Mouse (Mus musculus) lung, postnatal 0 days (tissue): ENCODE data around the gene Klhl42. TPM values are rescaled to one million over a fixed set of nuclear protein-coding genes. Genes with fewer than 3 reads are reported as not detected.

Experiments used
- ATAC-seq: fragments of 200-750 bp; cut with Nextera tagmentation; 2 replicates; pipeline ENCODE4 v1.8.0; 2017; ENCODE audit warnings: moderate library complexity
- DNase-seq: peaks from one replicate; pipeline ENCODE4 v3.0.0-alpha.2; 2016; ENCODE audit warnings: low spot score
- H3K27ac ChIP-seq: fragments of 300-500 bp; sonication (generic); 2 replicates; pipeline ENCODE4 v1.5.1; 2014; ENCODE audit warnings: antibody characterized with exemption, mild to moderate bottlenecking, low read length, mixed read lengths
- H3K27me3 ChIP-seq: fragments of 300-500 bp; sonication (generic); replicated peaks from 2 replicates; pipeline ENCODE4 v1.6.1; 2014; ENCODE audit warnings: low read length, mixed read lengths; ENCODE audit not compliant: insufficient read depth
- H3K36me3 ChIP-seq: fragments of 300-500 bp; sonication (generic); 2 replicates; pipeline ENCODE4 v1.6.1; 2014; ENCODE audit warnings: low read length, mixed read lengths; ENCODE audit not compliant: insufficient read depth
- H3K4me1 ChIP-seq: fragments of 300-500 bp; sonication (generic); 2 replicates; pipeline ENCODE4 v1.6.1; 2014; ENCODE audit warnings: antibody characterized with exemption, low read depth, low read length, mixed read lengths; ENCODE audit not compliant: insufficient read depth
- H3K4me2 ChIP-seq: fragments of 300-500 bp; sonication (generic); replicated peaks from 2 replicates; pipeline ENCODE4 v1.6.1; 2014; ENCODE audit warnings: low read depth, mild to moderate bottlenecking, low read length, moderate library complexity, mixed read lengths
- H3K4me3 ChIP-seq: fragments of 300-500 bp; sonication (generic); 2 replicates; pipeline ENCODE4 v1.5.1; 2014; ENCODE audit warnings: low read depth, low read length
- H3K9ac ChIP-seq: fragments of 300-500 bp; sonication (generic); replicated peaks from 2 replicates; pipeline ENCODE4 v1.6.1; 2014; ENCODE audit warnings: low read depth, mild to moderate bottlenecking
- H3K9me3 ChIP-seq: fragments of 300-500 bp; sonication (generic); 2 replicates; pipeline ENCODE4 v1.6.1; 2016; ENCODE audit warnings: low read length, mixed read lengths
- CTCF ChIP-seq: IDR thresholded peaks from 2 replicates; pipeline ENCODE4 v1.5.1; 2016; ENCODE audit warnings: antibody characterized with exemption, mild to moderate bottlenecking
- EP300 ChIP-seq: IDR thresholded peaks from 2 replicates; pipeline ENCODE4 v1.6.1; 2016; ENCODE audit warnings: antibody characterized with exemption, mild to moderate bottlenecking, control low read depth
- WGBS: fragments of 180-500 bp; shearing (Covaris S2); extraction: QIAGEN DNeasy Blood & Tissue Kit; methylation state at CpG from one replicate; pipeline ENCODE4 v1.1.7; 2014; 5-methylcytosine and 5-hydroxymethylcytosine counted together
- polyA plus RNA-seq: library from polyadenylated mRNA; unstranded; fragments of >200 nt; fragmentation: Nextera tagmentation; extraction: Ambion mirVana; gene quantifications from 2 replicates; pipeline ENCODE4 v1.2.1, GENCODE M21; 2015

Klhl42 gene
- polyA plus RNA-seq, 1 experiment from 2014 or later, result 3.9 TPM

DNA sequence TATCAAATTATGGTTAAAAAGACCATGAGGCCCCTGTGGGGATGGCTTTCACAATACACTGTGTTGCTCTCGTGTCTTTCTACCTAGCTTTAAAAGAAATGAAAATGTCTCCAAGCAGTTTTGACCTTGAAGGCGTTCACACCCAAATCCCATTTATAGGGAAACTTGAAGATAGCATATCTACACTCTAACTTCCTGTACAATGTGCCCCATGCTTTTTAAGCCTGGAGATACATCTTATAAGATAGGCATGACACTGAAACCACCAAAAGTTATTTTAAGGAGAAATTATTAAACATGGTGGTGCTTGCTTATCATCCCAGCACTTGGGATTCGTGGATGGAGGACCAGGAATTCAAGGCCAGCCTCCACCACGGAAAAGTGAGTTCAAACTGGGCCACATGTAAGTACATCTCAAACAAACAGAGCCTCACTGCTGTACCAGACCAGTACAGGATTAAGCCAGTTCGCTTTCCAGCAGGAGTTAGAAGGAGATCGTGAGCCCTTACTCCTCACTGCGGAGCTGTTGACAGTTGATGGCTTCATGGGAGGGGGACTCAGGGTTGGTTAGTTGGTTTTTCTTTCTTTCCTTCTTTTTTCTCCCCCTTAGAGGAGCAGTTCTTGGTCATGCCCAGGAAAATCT, 5.7 kb upstream of the Klhl42 start:
- Histone ChIP-seq H3K27ac (no peak overlapping the region), H3K4me2 (no peak overlapping the region), H3K9me3 (no peaks in the 10 kb centered on the region), H3K9ac (no peak overlapping the region), H3K27me3 (0 out of 2 replicates have a peak, but pooled peaks cover 2% of the 10 kb centered on the region), H3K4me1 (no peaks in the 10 kb centered on the region), H3K36me3 (no peaks in the 10 kb centered on the region), H3K4me3 (no peak overlapping the region)
- 56% methylated on average over 7 of the region's 7 CpGs for WGBS
- ATAC-seq (no peak), DNase-seq (no peak)
- TF ChIP-seq CTCF, result no peak
- TF ChIP-seq EP300, result no peak

DNA sequence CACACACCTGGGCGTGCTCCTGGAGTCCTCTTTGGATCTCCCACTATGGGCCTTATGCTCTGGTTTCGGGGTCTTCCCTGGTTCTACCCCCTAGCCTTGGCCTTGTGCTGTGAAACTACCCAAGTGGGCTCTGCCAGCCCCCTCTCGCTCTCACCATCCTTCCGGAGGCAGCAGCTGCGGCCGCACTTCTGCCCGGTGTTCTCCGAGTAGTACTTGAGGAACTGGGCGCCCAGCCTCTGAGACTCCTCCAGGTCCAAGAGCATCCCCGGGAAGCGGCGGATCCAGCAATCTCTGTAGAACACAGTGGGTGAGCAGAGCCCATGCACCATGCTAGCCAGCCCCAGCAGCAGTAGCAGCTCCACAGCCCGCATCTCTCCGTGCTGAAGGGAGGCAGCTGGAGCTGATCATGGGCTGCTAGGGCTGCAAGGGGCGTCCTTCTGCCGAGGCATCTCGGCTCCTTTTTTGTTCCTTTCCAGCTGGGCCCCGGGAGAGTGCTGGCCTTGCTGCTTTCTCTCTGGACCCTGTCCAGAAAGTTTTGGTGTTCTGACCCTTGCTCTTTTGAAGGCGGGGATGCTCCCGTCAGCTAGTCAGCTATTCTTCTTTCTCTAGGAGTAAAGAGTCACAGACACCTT, 4.5 kb upstream of the Klhl42 start, which contains the start of gene Mansc4:
Gene Mansc4 (minus strand): TSS at position 439 of the 632 bp plus-strand sequence.
- Histone ChIP-seq H3K9me3 (no peaks in the 10 kb centered on the region), H3K4me3 (peak within 1 kb of the TSS; percentile 5; the same call in 1 of the 2 replicates), H3K27me3 (0 out of 2 replicates have a peak, but pooled peaks cover 2% of the 10 kb centered on the region), H3K9ac (no peak within 1 kb of the TSS), H3K4me2 (peak within 1 kb of the TSS; percentile 37), H3K27ac (no peak within 1 kb of the TSS), H3K36me3 (no peaks in the 10 kb centered on the region), H3K4me1 (no peaks in the 10 kb centered on the region; the same call in 1 of the 2 replicates)
- peak; percentile 73 for DNase-seq
- no peak for TF ChIP-seq EP300
- no peak for TF ChIP-seq CTCF
- peak; percentile 39 for ATAC-seq
- 6% methylated on average over 18 of the region's 20 CpGs for WGBS

DNA sequence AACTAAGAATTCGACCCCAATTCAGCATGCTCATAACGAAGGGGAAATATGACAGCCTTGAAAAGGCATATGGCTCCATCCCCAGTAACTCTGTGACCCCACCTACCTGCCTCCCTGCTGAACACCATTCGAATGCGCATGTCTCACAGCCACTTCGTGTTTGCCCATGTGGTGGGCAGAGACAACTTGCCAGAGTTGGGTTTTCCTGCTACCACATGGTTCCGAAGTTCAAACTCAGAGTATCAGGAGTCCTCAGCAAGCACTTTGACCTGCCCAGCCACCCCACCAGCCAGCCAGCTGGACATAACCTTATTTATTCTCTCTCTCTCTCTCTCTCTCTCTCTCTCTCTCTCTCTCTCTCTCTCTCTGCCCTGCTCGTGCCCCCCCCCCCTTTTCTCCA, 3.4 kb upstream of the Klhl42 start:
- H3K9me3 ChIP-seq, result no peaks in the 10 kb centered on the region
- WGBS, result 54% methylated on average over 6 of the region's 7 CpGs
- H3K27me3 ChIP-seq, result 0 out of 2 replicates have a peak, but pooled peaks cover 2% of the 10 kb centered on the region
- DNase-seq, result no peak
- peaks cover 9% of the 10 kb centered on the region; the same call in 1 of the 2 replicates for H3K4me1 ChIP-seq
- no peak overlapping the region for H3K4me3 ChIP-seq
- H3K36me3 ChIP-seq, result no peaks in the 10 kb centered on the region
- no peak overlapping the region for H3K27ac ChIP-seq
- no peak for ATAC-seq
- H3K4me2 ChIP-seq, result no peak overlapping the region
- no peak for TF ChIP-seq CTCF
- TF ChIP-seq EP300, result no peak
- H3K9ac ChIP-seq, result no peak overlapping the region

DNA sequence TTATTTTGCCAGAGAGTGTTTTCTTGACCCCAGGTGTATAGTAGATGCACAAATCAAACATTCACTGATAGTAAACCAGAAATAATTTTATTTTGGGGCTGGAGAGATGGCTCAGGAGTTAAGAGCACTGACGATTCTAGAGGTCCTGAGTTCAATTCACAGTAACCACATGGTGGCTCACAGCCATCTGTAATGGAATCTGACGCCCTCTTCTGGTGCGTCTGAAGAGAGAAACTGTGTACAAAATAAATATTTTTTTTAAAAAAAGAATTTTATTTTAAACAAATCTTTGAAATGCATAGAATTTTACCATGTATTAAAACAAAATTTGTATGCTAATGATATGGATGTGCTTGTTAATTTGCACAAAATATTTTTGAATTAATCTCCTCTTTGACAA, 2.7 kb upstream of the Klhl42 start:
- WGBS, result 77% methylated on average over 3 of the region's 3 CpGs
- ATAC-seq, result no peak

DNA sequence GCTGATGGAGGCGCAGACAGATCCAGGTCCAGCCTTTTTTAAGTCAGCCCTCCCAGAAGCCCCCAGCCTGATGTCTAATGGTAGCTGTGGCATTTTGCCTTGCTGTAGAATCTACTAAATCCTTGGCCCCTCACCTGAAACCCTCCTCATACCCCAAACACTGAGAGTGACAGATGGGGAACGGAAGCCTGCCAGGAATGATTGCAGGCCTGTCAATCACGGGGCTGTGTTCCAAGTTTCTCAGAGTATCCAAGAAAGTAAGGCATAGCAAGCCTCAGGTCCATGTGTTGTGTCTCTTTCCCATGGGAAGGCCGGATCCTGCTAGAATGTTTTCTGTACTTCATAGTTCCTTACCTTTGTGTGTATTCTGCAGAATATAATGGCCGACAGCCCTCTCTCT, 988 bp upstream of the Klhl42 start:
- Histone ChIP-seq H3K4me3 (no peak overlapping the region), H3K4me2 (no peak overlapping the region), H3K9me3 (no peaks in the 10 kb centered on the region), H3K36me3 (no peaks in the 10 kb centered on the region), H3K9ac (no peak overlapping the region), H3K27ac (no peak overlapping the region), H3K4me1 (peaks cover 9% of the 10 kb centered on the region; the same call in 1 of the 2 replicates), H3K27me3 (0 out of 2 replicates have a peak, but pooled peaks cover 2% of the 10 kb centered on the region)
- 87% methylated on average over 5 of the region's 5 CpGs for WGBS
- TF ChIP-seq CTCF, result no peak
- TF ChIP-seq EP300, result no peak
- DNase-seq, result no peak
- no peak for ATAC-seq

More for the DNA sequence above, 2.7 kb upstream of the Klhl42 start:
- Histone ChIP-seq H3K36me3 (no peaks in the 10 kb centered on the region), H3K4me3 (no peak overlapping the region), H3K9ac (no peak overlapping the region), H3K4me1 (peaks cover 9% of the 10 kb centered on the region; the same call in 1 of the 2 replicates), H3K27ac (no peak overlapping the region), H3K9me3 (no peaks in the 10 kb centered on the region), H3K27me3 (0 out of 2 replicates have a peak, but pooled peaks cover 2% of the 10 kb centered on the region), H3K4me2 (no peak overlapping the region)
- TF ChIP-seq CTCF (no peak), EP300 (no peak)
- no peak for DNase-seq

DNA sequence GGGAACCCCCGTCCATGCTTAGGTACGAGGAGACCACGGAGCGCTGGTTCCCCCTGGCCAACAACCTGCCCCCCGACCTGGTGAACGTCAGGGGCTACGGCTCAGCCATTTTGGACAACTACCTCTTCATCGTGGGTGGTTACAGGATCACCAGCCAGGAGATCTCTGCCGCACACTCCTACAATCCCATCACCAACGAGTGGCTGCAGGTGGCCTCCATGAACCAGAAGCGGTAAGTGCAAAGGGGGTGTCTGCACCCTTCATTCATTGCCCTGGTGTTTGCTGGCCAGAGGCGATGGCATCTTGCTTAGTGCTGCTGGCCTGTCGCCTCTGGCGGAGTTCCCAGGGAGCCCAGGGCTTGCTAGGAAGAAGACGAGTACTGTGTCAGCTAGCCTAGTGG, 957 bp downstream of the Klhl42 start:
- H3K9me3 ChIP-seq, result no peaks in the 10 kb centered on the region
- peak; percentile 21 for DNase-seq
- H3K27ac ChIP-seq, result no peak overlapping the region
- 0 out of 2 replicates have a peak, but pooled peaks cover 2% of the 10 kb centered on the region for H3K27me3 ChIP-seq
- 2% methylated on average over 15 of the region's 15 CpGs for WGBS
- H3K4me2 ChIP-seq, result peak overlapping the region; percentile 98
- peak overlapping the region; percentile 76 for H3K4me3 ChIP-seq
- no peaks in the 10 kb centered on the region for H3K36me3 ChIP-seq
- H3K4me1 ChIP-seq, result peaks cover 9% of the 10 kb centered on the region; the same call in 1 of the 2 replicates
- ATAC-seq, result no peak
- TF ChIP-seq EP300 (no peak), CTCF (no peak)
- H3K9ac ChIP-seq, result peak overlapping the region; percentile 62
